Mouse (Mus musculus) cerebellum, postnatal 36 days (tissue): ENCODE data around the gene 1110051M20Rik.

ENCODE experiments used
- DNase-seq, 2 experiments: peaks; one replicate each; pipeline ENCODE4 v3.0.0; 2021 to 2022; ENCODE audit warnings: mixed read lengths in 2 of 2

The 1110051M20Rik gene

GRCm38 (mm10) chr2:91444286-91444892 lies at the start of gene 1110051M20Rik:
Gene 1110051M20Rik, minus strand, starts transcription at chr2:91444704.
- DNase-seq, result peak; percentile 88 to 93

GRCm38 (mm10) chr2:91493981-91494380 lies 49.5 kb upstream of the 1110051M20Rik start:
- DNase-seq, result peak; percentile 79 to 80

- peak; percentile 88 to 89 for DNase-seq
Observed at GRCm38 (mm10) chr2:91492071-91492635, 47.6 kb upstream of the 1110051M20Rik start.

- peak; percentile 44 to 49 for DNase-seq
Observed at GRCm38 (mm10) chr2:91487295-91487694, 42.8 kb upstream of the 1110051M20Rik start.

GRCm38 (mm10) chr2:91485256-91485655 lies 40.8 kb upstream of the 1110051M20Rik start:
- DNase-seq, result no peak

- DNase-seq, result no peak
Observed at GRCm38 (mm10) chr2:91484698-91485097, 40.2 kb upstream of the 1110051M20Rik start.

GRCm38 (mm10) chr2:91480805-91481514 lies 36.5 kb upstream of the 1110051M20Rik start:
- peak; percentile 53 to 72 for DNase-seq

- peak; percentile 53 to 54 for DNase-seq
Observed at GRCm38 (mm10) chr2:91480399-91480801, 35.9 kb upstream of the 1110051M20Rik start.

GRCm38 (mm10) chr2:91476841-91477240 lies 32.3 kb upstream of the 1110051M20Rik start:
- DNase-seq, result no peak

- peak in 1 of 2 experiments; percentile 40 for DNase-seq
Observed at GRCm38 (mm10) chr2:91476251-91476661, 31.8 kb upstream of the 1110051M20Rik start.

GRCm38 (mm10) chr2:91475791-91476190 lies 31.3 kb upstream of the 1110051M20Rik start:
- no peak for DNase-seq

GRCm38 (mm10) chr2:91474358-91474757 lies 29.9 kb upstream of the 1110051M20Rik start:
- DNase-seq, result no peak

GRCm38 (mm10) chr2:91470055-91470647 lies 25.6 kb upstream of the 1110051M20Rik start:
- no peak for DNase-seq

GRCm38 (mm10) chr2:91467613-91468012 lies 23.1 kb upstream of the 1110051M20Rik start:
- peak in 1 of 2 experiments; percentile 42 for DNase-seq

- no peak for DNase-seq
Observed at GRCm38 (mm10) chr2:91465934-91466333, 21.4 kb upstream of the 1110051M20Rik start.

- no peak for DNase-seq
Observed at GRCm38 (mm10) chr2:91462681-91463080, 18.2 kb upstream of the 1110051M20Rik start.

GRCm38 (mm10) chr2:91462196-91462595 lies 17.7 kb upstream of the 1110051M20Rik start:
- DNase-seq, result no peak

- DNase-seq, result no peak
Observed at GRCm38 (mm10) chr2:91461341-91461740, 16.8 kb upstream of the 1110051M20Rik start.

- DNase-seq, result no peak
Observed at GRCm38 (mm10) chr2:91460771-91461170, 16.3 kb upstream of the 1110051M20Rik start.

GRCm38 (mm10) chr2:91460076-91460475 lies 15.6 kb upstream of the 1110051M20Rik start:
- DNase-seq, result no peak

- DNase-seq, result no peak
Observed at GRCm38 (mm10) chr2:91458673-91459391, 14.3 kb upstream of the 1110051M20Rik start.

- DNase-seq, result peak in 1 of 2 experiments; percentile 18
Observed at GRCm38 (mm10) chr2:91458252-91458672, 13.8 kb upstream of the 1110051M20Rik start.
